Mouse (Mus musculus): ENCODE results near the gene Nutm2.
A peak's percentile ranks its signal among the peaks of the same experiment; 100 is the strongest.
"Not testable (repeated sequence)": the region's sequence is repeated elsewhere in the genome, so short reads cannot be mapped to it uniquely, and the experiment has no call there.

The Nutm2 gene

GRCm38 (mm10) chr13:50467007-50467406 is at the start of gene Nutm2:
Gene Nutm2 (plus strand): TSS chr13:50467307.
- DNase-seq (ENCODE audit: low spot score) = no peak

GRCm38 (mm10) chr13:50417389-50418183 is 49.5 kb upstream of the Nutm2 start, which contains the start of gene Fbxw17:
Gene Fbxw17 (plus strand): TSS chr13:50417864.
- DNase-seq (ENCODE audit: low spot score) = peak; percentile 64

DNA sequence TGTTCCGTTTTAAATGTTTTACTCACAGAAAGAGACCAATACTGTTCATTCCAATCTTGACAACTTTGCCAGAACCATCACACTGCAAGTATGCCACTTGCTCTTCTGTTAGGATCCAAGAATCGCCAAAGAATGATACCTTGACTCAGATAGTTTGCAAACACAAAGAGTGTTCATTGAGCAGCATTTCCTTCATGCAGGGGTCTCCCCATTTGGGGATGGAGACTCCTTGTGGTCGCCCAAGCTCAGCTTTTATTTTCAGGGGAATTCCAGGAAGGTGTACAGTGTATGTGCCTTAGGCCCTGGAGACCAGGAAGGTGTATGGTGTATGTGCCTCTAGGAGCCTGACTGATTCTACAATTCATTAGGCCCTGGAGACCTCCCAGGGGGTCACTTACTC is 48.7 kb upstream of the Nutm2 start:
- DNase-seq (ENCODE audit: low spot score) = no peak

- DNase-seq (ENCODE audit: low spot score) = no peak
These were observed 43.4 kb upstream of the Nutm2 start for GRCm38 (mm10) chr13:50423625-50424209.

- DNase-seq (ENCODE audit: low spot score) = no peak
These were observed 42.6 kb upstream of the Nutm2 start for GRCm38 (mm10) chr13:50424517-50424916.

DNA sequence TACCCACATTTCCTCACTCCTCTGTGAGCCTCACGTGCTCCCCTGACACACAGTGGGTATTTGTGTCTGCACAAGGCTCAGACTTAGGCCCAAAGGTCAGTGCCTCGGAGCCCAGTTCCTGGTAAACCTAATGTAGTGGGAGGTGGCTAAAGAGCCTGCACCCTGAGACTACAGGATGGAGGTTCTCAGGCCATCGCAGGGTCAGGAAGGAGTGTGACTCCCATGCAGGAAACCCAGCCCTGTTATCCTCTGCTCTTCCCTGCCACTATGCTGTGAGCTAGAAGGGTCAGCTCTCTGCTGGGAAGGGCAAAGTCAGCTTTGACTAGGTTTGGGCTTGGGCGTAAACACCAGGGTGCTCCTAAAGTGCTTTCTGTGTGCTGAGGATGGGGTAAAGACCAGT is 40.4 kb upstream of the Nutm2 start:
- no peak for DNase-seq (ENCODE audit: low spot score)

- DNase-seq (ENCODE audit: low spot score) = no peak
These were observed 23.3 kb upstream of the Nutm2 start, which contains the start of gene Gm47429 for GRCm38 (mm10) chr13:50443812-50444211. Gene Gm47429 (minus strand): TSS chr13:50443912.

DNA sequence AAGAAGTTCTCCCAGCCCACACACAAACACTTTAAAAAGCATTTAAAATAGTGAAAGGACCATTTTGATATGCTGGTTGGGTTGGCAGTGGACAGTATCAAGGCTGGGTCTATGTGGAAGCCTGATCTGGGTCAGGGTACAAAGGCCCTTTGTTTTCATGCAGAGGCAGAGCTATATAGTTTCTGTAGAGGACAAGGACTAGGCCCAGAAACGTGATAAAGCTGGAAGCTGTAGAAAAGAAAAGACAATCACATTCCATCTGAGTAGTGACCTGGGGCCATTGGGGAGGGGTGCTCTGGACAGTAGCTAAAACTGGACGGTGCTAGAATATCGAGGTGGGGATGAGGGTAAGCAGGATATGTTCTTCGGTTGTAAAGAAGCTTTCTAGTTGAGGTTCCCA is 21.8 kb upstream of the Nutm2 start:
- DNase-seq (ENCODE audit: low spot score) = no peak

DNA sequence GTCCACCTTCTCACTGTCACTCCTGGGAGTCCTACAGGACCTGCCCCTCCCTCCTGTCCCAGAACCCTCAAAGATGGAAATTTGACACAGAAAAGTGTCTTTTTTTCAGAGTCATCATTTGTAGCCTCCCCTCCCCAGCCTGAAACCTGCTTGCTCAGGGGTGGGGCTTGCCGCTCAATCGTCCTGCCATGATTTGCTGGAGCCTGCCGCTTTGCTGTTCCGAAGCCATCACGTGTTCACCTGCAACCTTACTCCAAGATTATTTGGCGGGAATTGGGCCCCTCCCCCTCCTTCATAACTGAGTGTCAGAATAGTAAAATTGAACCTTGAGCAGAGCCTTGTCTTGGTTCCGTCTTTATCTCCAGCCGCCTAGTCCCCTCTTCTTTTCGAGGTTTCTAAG is 14.8 kb upstream of the Nutm2 start:
- not testable (repeated sequence) for DNase-seq (ENCODE audit: low spot score)

DNA sequence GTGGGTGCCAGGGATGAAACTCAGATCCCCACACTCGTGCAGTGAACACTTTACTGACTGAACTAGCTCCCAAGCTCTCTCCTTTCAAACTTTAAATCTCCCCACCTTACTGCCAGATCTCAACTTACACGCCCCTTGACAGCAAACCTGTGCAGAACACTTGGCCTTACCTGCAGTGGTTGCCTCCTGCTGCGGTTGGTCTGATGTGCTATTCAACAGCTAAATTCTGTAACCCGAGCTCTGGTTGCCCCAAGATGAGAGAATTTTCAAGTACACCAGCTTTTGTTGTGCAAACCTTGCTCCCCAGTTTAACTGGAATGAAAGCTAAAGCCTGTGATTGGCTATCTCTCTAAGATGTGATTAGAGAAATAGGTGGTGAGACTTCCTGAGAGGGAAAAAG is 13.7 kb upstream of the Nutm2 start:
- DNase-seq (ENCODE audit: low spot score) = no peak

DNA sequence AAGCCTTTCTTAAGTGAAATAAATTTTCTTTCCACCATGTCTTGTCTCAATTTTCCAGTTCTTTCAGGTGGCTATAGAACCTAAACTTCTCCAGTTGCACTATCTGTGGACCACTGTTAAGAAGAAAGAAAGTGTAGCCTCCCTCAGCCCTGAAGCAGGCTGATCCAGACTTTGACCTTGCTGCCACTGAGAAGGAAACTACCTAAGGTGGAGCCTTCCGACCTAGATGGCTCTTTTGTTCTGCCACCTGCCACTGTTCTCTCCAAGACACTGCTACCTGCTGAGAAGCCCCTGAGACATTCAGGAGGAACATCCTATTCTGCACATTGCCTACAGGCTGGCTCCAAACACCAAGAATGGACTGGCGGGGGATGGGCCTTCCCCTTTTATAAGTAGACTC is 6.7 kb upstream of the Nutm2 start:
- DNase-seq (ENCODE audit: low spot score) = not testable (repeated sequence)

DNA sequence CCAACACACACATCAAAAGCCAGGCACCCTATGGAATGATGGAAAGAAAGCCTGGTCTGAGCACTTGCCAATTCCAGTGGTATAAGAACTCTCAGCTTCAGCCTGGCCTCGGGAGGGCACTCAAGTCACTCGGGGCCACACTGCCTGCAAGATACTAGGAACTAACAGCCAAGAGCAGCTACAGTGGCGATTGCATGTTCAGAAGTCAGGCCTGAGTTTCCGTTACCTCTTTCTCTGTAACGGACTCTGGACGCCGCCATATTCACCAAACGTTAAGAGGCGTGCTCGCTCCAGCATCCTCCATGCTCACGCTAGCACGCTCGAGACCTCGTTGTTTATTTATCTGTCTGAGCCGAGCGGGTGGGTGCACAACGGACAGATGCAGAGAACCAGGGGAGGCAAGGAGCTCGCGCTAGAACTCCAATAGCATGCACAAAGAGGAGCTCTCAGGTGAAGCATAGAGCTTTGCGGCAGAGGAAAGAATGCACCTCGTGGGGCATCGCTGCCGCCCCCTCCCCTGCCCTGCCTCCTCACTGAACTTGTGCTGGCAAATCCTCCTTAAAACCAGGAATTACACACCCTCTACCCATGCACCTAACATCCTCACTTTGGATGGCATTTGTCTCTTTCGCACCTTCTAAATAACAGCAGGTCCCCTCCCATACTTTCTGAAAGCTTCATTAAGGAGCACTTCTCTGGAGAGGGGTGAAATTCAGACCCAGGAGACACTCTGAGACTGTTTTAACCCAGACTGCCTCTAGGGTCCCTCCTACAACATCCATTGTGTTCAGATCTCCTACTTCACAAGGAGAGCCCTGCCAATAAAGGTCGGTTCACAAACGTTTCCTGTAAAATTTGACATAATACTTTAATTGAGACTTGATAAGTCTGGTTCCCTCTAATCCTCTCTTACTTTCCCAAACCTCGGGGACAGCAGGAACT is 2.2 kb upstream of the Nutm2 start:
- DNase-seq (ENCODE audit: low spot score) = no peak

DNA sequence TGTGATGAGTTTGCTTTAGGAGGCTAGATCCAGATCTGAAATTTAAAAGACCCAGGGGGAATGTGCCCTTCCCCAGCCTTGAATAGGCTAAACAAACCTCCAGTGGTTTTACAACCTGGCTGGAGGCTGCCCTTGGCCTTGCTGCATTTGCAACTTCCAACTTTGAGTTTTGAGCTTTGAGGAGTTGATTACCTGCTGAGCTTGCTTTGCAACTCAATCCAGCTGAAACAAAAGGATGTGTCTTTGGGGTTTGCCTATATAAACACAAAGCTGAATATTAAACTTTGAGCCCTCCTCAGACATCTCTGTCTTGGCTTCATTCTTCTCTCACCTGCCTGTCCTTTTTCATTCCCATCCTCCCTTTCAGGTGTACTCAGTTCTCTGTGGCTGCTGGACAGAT is 21.4 kb downstream of the Nutm2 start:
- DNase-seq (ENCODE audit: low spot score) = not testable (repeated sequence)

DNA sequence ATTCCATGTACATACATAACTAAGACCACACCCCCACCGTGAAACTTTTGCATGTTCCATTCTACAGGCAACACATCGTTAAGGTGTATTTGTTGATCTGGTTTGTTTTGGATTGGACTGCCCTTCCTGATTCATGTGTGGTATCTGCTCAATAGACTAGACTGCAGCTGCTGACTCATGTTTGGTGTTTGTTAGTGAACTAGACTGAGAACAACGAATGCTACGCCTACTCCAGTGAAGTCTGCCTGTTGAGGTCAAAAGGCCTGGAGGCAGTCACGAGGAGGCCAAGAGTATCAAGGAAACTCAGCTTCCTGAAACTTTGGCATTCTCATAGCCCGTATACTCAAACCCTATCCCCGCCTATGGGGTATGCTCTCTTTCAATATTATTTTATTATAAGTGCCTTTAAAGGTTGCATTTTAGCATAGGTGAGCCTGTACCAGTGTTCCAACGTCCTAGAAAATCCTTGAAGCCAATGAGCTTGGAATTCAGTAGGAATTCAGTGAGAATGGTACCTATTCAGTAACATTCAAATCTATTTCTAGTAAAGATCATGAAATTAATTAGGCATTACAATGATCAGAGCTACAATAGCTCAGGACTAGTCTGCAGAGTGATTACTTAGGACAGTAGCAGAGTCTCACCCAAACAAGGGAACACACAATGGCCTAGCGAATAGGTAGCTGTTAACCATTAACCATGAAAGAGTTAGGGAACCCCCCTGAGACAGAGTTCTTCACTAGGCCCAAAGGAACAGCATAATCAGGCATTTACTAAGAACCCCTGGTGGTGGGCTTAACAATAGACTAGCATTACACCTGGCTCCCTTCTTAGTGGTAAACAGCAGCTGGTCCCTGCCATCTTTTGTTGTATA is 43.6 kb downstream of the Nutm2 start:
- not testable (repeated sequence) for DNase-seq (ENCODE audit: low spot score)

All from urinary bladder, postnatal 25 days (tissue).